Mouse (Mus musculus) myocyte (in vitro differentiated cells): Measurements from ENCODE around the gene Mgarp.

Experiments
- MYOG ChIP-seq, 3 experiments: IDR thresholded peaks; one replicate each; pipeline ENCODE4 v1.6.1; 2011; ENCODE audit warnings: control low read depth in 2 of 3, low read depth in 2 of 3, mild to moderate bottlenecking in 2 of 3; ENCODE audit not compliant: insufficient read length in 2 of 3, control insufficient read depth in 1 of 3, insufficient read depth in 1 of 3
- POLR2AphosphoS2 ChIP-seq: IDR thresholded peaks from one replicate; pipeline ENCODE4 v1.6.1; 2011; ENCODE audit warnings: low read depth, control low read depth; ENCODE audit not compliant: insufficient read length
- REST ChIP-seq: IDR thresholded peaks from one replicate; pipeline ENCODE4 v1.6.1; 2011; ENCODE audit warnings: mild to moderate bottlenecking, control low read depth, moderate library complexity; ENCODE audit not compliant: insufficient read depth, insufficient read length

DNA sequence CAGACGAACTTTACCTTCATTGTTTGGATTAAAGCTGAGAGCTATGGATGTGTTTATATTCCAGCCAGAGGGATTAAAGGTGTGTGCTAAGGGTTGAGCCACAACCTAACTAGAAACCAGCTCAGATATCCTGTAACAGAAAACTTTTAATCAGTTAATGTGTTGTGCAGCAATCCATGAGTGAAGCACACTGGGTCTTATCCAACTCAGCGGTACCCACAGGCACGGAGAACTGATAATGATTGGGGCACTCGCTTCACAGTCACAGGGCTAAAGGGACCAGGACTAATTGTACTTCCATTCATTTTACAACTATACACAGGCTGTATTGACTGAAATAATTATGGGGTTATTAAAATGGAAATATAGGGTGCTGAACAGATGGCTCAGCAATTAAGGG is 29.6 kb downstream of the Mgarp start:
- TF ChIP-seq MYOG (IDR thresholded peaks at IDR 0.05; ENCODE audit: control insufficient read depth in 1 of 3, insufficient read depth in 1 of 3, insufficient read length in 2 of 3, low read depth in 2 of 3) (no peak), REST (no peak), POLR2AphosphoS2 (no peak)
